Mouse (Mus musculus): Measurements from ENCODE around the gene Dydc1. TPM values are rescaled to one million over a fixed set of nuclear protein-coding genes. Genes with fewer than 3 reads are reported as not detected.

Gene Dydc1
- polyA plus RNA-seq (2017; shearing (Covaris generic)) = not detected

DNA sequence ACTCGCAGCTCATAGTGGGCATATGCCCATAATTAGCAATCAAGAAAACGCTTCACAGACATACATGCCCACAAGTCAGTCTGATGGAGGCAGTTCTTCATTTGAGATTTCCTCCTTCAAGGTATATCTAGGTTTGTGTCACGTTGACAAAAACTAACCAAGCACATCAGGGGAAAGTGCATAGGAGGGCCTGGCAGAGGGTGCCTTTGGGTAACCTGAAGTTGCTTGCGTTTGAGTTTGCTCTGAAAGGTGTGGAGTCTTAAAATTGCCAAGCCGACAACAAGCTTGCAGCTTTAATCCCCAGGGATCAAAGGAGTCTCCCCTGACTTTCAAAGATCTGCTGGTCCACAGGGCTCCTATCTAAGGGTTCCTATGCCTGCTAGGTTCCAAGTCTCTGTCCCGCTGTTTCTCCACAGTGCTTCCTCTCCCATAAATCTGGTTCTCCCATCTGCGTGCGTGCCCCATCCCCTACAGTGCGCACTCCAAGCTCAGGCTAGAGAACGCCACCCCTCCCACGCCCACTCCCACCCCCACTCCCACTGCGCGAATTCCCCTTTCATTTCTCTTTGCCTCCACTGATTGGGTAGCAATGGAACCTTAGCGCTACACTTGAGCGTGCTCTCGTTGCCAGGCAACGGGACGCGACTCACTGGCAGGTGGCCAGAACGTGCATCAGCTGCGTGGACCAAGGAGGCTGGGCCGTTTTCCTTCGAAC lies at the start of gene Dydc1:
TSS of gene Dydc1 (plus strand) at position 683 of the 715 bp plus-strand sequence.

DNA sequence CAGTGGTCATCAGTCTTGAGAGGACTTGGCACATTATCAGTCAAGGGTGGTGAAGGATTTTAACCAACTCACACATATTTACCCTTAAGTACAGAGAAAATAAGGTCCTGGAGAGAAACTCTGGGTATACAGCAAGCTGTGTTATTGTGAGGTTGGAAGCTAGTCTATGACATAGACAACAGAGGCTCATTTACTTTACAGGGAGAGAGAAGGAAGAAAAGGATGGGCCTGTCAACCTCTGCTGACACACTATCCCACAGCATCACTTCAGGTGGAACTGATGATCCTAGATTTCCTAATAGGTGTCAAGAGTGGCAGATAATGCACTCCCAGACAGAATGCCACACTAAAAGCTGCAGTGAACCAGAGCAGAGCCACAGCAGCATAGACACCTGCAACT lies 3.6 kb upstream of the Dydc1 start, which contains the start of gene Dydc2:
TSS of gene Dydc2 (minus strand) at position 101 of the 400 bp plus-strand sequence.

GRCm38 (mm10) chr14:41104853-41105444 lies 32.2 kb downstream of the Dydc1 start, which contains the start of gene Mat1a:
Gene Mat1a (plus strand): TSS chr14:41105035.

DNA sequence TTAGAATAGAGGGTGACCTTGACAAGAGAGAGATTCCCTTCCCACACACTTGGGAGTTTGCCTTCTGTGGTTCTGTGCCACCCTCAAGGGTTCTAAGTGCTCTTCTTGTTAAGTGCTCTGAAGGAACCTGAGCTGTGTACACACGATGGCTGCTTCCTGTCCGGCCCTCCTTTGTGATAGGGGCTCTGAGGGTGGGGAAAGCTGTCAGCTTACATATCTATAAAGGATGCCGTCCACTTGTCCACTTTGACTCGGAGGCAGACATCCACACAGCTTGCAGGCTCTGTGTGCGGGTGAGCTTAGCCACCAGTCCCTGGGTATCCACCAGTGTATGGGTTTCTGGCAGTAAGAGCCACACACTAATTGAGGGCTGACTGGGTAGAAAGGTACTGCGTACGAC lies 58.8 kb downstream of the Dydc1 start, which contains the start of gene Sftpa1:
TSS of gene Sftpa1 (plus strand) at position 243 of the 400 bp plus-strand sequence.

Other genes with a start within 250 kb of the Dydc1 start
- gene Sh2d4b, start 179.6 kb upstream of the Dydc1 start, polyA plus RNA-seq (2017; shearing (Covaris generic)) = 0.50 TPM
- gene Tspan14, start 106.1 kb upstream of the Dydc1 start, polyA plus RNA-seq (2017; shearing (Covaris generic)) = 96.8 TPM
- 9.5 TPM for gene Fam213a, start 59.1 kb upstream of the Dydc1 start, polyA plus RNA-seq (2017; shearing (Covaris generic))
- gene Dydc2, start 3.7 kb upstream of the Dydc1 start, polyA plus RNA-seq (2017; shearing (Covaris generic)) = not detected
- not detected for gene Mat1a, start 32.1 kb downstream of the Dydc1 start, polyA plus RNA-seq (2017; shearing (Covaris generic))
- gene Sftpa1, start 58.9 kb downstream of the Dydc1 start, polyA plus RNA-seq (2017; shearing (Covaris generic)) = not detected
- gene Mbl1, start 78.5 kb downstream of the Dydc1 start, polyA plus RNA-seq (2017; shearing (Covaris generic)) = not detected
- gene Sftpd, start 112.2 kb downstream of the Dydc1 start, polyA plus RNA-seq (2017; shearing (Covaris generic)) = not detected
- not detected for gene Gm2832, start 205.9 kb downstream of the Dydc1 start, polyA plus RNA-seq (2017; shearing (Covaris generic))

All from CD4-positive, CD25-positive, alpha-beta regulatory T cell (primary cell).